Mouse (Mus musculus) cerebellum, adult 11-12 months (tissue): ENCODE results near the gene Gm12216.
A peak's percentile ranks its signal among the peaks of the same experiment; 100 is the strongest.
"Not testable (repeated sequence)": the region's sequence is repeated elsewhere in the genome, so short reads cannot be mapped to it uniquely, and the experiment has no call there.

Source experiments
- DNase-seq: peaks from one replicate; pipeline ENCODE4 v3.0.0; 2022

Gm12216 gene

DNA sequence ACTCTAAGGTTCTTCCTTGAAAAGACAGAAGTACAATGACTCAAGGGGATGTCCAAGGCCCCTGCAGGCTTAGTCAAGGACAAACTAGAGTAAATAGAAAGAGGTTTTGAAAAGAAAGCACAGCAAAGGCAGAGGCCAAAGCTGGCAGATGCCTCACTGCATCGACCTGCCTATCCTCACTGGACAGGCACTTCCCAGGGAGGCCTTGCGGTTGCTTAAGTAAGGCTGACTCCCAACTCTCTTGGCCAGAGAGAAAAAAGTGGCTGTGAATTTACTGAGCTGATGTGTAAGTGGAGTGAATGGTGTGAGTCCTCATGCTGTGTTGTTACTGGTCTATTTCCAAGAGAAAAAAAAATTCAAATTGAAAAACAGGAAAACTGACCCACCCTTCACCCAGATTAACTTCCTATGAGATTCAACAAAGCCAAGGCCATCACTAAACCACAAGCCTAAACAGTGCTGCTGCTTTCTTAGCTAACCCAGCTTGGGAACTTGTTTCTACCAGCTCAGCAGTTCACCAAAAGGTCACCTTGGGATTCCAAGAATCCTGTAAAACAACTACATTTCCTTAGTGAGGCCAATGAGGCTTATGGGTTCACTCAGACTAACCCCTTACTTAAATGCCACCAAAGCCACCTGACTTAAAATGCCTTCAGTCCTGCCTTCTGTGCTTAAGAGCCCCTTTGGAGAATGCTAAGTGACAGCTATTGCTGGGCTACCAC is 12.9 kb upstream of the Gm12216 start:
- no peak for DNase-seq

DNA sequence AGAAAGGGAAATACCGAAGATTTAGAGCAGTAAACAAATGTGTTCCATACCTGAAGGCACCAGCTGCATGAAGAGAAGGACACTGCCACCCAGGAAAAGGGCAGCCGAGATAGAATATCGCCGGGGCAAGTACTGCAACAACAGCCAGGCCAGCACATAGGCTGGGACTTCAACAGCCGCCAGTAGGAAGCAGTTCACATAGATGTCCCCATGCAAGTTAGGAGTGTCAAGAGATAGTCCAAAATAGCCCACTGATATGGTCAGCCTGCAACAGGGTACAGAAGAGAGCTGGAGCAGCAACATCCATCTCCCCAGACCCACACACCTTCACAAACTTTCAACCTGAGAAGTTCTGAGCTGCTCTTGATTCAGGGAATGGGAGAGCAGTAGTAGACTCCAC is 10.1 kb upstream of the Gm12216 start:
- no peak for DNase-seq

DNA sequence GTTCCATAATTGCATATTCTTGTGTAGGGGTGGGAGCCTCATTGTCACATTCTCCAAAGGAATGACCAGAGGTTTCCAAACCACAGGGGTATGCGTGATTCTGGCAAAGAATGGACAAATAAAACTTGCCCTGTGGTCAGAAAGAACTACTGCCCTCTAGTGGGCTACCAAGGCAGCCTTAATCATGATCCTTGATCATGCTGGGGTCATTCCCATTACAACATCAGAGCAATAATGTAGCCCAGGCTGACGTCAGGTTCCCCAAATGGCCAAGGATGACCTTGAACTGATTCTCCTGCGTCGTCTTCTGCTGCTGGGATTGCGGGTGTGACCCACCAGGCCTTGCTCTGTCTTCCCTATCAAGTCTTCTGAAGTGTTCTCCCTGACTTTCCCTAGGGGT is 9.3 kb upstream of the Gm12216 start:
- DNase-seq = not testable (repeated sequence)

DNA sequence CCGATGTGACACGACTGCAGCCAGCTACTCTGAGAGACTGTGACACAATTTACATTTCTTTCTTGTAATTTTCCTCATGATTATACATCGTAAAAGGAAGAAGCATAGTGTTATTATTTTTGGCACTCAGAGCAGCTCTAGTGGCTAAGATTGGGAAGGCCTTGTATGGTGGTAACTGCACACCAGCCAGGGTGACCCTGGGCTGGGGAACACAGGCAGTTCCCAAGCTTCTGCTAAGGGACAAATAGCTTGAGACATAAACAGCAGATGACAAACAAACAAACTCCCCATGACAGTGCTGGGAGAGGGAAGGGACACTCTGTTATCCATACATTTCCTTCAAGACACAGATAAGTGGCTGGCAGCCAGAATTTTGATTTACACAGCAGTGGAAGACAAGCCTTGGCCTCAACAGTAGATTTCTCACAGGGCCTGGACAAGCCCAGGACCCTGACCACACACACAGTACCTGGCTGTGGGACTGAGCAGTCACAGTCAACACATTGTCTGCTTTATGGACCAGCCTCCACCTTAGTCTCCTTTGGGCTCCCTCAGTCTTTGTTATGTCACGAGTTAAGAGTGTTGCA is 5.8 kb upstream of the Gm12216 start:
- DNase-seq = not testable (repeated sequence)

DNA sequence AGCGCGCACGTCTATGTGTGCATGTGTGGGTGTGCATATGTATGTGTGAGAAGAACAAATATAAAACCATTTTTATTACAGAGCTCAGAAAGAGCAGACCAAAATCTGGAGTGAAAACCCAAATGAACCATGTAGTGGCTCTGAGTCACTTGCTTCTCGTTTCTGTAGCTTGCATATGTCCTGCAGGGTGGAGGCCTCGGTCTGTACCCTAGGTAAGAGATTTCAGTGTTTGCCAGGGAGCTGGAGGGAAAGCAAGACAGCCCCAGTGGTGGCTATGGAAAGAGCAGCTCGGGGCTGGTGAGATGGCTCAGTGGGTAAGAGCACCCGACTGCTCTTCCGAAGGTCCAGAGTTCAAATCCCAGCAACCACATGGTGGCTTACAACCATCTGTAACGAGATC is 1.9 kb upstream of the Gm12216 start:
- not testable (repeated sequence) for DNase-seq

DNA sequence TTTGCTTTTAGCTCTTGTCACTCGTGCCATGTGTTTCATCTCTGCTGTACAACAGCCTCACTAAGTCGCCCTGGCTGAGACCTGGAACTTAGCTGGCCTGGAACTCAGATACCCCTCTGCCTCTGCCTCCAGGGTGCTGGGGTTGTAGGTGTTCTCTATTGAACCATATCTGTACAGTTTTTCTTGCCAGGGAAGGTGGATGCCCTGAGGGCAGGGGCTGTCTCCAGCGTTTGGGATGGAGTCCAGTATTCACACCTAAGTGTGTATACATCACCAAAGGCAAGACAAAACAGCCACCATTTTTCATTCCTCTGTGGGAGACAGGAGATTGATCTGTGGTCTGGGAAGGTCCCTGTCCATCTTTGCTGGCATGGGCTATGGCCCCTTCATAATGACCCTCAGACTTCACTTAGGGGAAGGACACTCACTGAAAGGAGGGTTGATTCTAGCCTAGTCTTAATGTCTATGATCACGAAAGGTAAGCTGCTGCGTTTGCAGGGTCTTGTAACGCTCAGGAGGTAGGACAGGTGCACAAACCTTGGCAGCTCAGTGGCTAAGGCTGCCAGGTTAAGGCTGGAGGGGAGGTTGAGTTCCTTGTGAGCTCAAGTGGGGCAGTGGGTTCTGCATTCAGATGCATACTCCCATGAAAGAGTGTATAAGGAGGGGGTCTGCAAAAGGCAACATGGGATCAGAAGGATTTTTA is 847 bp downstream of the Gm12216 start:
- DNase-seq = no peak

DNA sequence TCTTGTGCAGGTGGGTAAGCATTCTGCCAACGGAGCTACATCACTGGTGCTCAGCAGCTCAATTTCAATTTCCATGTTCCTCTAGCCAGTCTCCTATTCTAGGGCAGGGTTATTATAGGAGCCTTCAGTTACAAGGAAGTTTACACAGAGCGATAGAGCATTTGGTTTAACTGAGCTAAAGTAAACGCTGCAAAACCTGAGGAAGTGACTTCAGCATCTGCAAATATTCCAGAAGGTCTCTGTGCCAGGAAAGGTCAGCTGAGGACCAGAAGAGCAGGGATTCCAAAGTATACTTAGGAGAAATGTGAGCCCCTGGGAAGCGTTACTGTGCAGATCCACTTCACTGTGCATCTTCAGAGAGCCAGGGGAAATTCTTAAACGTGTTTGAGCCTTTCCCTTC is 5.4 kb downstream of the Gm12216 start:
- no peak for DNase-seq

DNA sequence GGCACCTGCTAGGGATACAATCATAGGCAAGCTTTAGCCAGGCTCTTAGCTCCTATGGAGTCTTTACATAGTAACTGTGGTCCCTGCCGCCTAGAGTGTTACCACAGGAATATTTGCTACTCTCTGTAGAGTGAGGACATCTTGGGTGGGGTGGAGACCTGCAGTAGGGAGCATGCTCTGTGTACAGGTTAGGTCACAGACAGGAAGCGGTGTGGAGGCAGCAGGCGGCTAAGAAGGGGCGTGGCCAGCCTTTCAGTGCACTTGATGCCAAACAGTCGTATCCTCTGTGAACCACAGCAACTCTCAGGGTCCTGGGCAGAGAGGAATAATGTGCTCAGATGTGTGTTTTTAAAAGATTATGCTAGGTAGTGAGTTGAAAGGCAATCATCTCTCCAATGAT is 7.3 kb downstream of the Gm12216 start:
- no peak for DNase-seq

DNA sequence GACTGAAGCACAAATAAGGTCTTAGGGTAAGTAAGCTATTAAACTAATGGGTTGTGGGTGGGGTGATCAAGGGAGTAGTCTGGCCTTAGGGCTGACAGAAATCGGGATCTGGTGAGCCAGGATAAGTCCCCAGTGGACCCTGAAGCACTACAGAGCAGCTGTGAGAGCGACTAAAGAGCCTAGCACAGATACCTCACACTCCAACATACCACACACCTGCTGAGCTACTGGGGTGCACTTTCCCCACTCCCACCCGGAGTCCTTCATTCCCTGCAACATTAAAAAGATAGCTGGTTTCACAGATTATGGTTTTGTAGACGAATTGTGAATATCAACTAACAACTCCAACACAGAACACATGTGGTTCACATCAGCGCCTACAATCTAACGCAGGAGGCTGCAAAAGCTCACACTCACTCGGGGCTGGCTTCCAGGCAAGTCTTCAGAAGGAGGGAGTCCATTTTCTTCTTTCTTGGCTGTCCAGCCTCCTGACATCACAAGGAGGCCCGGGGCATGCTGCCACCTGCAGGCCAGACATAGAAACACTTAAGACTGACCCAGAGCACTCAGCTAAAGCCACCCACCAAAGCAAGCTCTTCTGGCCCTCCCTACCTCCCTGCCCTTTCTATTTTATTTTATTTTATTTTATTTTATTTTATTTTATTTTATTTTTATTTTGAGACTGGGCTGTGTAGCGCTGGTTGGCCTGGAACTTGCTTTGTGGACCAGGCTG is 9.3 kb downstream of the Gm12216 start:
- DNase-seq = peak; percentile 72

DNA sequence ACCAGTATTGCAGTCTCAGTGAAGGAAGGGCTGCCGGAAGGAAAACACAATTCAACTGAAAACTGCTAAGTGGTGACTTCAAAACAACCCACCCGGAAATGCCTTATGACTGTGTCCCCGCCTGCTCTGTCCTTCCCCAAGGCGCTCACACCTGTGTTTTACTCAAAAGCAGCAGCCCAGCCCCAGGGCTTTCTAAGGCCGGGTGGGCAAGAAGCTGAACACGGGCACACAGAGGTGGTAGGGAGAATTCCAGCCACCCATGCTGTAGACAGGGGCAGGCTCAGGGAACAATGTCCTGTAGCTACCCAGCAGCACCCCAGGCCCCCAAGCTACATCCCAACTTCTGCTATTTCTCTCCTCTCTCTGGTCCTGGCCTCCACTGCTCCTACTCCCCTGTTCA is 13.4 kb downstream of the Gm12216 start:
- DNase-seq = no peak

DNA sequence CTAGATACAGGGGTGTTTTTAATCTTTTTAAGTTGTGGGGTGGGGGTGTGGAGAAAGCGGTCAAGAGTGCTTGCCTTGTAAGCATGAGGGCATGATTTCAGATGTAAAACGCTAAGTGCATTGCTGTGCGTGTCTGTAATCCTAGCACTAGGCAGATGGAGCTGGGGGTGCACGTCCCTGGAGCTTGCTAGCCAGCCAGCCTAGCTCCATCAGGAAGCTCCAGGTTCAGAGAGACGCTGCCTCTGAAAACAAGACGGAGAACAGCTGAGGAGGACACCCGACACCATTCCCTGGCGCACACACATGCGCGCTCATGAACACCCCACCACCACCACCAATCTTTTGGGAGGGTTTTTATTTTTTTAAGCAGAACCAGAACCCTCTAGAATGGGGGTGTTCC is 15.9 kb downstream of the Gm12216 start:
- DNase-seq = no peak

DNA sequence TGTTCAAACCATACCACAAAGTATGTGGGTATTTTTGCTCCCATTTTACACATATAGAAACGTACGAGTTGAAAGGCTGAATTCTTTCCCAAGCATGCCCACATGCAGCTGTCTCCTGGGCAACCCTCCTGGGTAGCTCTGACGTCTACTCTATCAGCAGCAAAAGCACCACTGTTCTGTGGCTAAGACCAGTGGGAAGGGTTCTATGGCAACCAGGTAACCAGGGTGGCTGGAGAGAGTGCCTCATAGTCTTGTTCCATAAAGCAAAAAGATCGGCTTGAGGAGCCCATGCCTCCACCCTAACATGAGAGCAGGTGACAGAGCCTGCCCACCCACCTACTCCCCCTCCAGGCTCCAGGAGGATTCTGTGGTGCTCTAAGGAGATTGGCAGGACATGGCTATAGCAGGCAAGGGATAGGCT is 16.9 kb downstream of the Gm12216 start:
- no peak for DNase-seq

DNA sequence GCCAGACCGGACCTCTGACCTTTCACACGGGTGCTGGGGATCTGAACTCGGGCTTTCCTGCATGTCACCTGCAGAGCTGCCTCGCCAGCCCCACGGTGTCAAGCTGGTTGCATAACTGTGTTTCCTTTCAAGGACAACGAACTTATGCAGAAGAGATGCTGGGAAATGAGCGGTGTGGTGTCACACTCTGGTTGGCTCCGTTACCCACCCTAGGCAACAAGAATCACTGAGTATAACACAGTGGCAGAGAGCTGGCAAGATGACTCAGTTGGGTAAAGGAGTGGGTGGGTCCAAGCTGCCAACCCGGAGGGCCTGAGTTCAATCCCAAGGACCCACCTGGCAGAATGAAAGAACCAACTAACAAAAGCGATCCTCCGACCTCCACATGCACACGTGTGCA is 17.5 kb downstream of the Gm12216 start:
- DNase-seq = no peak

DNA sequence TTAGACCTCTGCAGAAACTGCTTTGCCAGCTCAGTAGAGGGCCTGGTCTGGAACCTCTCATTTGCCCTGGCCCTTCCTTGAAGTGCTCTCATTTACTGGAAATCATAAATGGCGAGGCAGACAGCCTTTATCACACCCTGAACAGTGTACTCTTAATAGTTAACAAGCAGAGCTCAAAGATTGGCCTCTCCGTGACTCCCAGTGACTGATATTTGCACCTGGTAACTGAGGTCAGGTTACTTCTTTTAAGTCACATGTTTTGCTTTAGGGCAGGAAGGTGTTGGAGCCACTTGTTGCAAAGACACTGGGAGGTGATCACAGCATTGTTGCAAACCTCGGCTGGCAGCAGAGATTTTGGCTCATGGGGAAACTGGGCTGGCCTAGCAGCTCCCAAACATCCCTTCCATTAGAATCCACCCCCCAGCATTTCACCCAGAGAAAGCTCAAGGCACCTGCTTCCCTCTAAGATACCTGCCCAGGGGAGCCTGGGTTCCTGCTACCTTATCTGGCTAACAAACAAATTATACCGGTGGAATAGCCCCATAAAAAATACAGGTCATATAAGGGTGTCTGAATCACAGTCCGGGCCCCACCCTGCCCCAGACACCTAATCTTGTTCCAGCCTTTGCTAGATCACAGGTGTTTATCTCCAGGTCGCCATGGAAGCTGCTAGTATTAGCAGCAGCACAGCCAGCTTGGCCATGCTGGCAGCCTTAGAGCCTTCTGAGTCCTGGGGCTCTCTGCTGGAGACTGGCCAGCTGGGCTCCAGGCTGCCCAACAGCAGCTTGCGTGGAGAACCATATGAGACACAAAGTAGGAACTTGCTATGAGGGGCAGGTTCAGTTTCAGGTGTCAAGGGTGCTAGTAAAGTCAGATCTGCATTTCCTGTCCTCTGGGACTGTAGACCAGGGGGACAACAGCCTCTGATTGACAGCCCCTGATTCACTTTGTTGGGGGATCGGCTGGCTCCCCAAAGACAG is 19.1 kb downstream of the Gm12216 start:
- DNase-seq = no peak

DNA sequence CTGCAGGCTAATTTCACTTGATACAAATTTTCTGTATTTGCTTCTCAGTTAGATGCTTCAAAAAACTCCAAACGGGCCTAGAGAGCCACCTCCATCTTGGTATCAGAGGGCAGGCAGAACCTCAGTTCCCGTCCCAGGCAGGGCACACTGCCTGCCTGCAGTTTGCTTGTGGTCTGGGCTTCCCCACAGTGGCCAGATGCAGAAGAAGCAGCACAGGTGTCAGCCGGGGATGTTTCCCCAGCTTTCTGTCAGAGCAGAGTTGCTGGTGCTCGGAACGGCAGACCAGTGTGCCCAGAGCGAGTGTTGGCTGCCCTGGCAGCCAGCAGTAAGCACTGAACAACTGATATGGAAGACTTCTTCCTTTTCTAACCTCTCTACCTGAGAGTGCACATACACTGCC is 19.9 kb downstream of the Gm12216 start:
- DNase-seq = no peak

DNA sequence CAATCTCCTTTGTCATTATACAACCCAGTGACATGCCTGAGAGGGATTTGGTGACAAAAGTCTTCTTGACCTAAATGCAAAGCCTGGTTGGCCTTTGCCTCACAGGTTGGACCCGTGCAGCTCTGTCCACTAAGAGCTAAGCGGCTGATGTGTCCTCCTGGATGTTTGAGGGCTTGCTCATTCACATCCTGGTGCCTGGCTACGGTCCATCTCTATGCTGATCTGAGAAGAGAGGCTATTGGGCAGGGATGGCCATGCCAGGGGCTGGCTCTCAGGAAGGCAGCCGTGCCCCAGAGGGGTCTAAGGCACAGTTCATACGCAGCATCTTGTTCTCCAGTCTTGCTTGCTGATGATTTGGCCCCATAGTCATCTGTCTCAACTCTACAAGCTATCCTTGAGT is 21.3 kb downstream of the Gm12216 start:
- no peak for DNase-seq

DNA sequence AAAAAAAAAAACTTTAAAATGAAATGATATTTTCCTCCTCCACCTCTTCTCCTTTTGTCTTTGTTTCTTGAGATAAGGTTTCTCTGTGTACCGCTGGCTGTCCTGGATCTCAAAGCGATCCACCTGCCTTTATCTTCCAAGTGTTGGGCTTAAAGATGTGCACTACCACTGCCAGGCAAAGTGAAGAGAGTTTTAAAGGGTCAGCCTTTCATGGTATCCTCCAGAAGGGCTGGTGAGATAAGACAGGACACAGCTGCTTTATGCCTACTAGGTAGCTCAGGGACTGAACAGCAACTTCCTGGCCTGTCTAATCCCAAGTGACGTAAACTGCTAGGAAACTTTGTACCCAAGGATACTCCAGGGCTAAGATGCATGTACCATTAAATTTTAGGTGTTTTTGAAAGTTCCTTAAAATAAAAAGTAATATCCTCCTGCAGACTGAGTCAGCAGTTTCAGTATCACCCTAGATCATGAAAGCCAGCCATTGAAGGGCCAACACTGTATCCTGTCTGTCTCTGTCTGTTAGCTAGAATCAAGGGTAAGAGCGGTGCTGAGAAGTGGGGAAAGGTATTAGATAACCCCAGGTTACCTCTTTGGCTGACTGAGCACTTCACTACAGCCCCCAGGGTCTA is 23.6 kb downstream of the Gm12216 start:
- DNase-seq = no peak

DNA sequence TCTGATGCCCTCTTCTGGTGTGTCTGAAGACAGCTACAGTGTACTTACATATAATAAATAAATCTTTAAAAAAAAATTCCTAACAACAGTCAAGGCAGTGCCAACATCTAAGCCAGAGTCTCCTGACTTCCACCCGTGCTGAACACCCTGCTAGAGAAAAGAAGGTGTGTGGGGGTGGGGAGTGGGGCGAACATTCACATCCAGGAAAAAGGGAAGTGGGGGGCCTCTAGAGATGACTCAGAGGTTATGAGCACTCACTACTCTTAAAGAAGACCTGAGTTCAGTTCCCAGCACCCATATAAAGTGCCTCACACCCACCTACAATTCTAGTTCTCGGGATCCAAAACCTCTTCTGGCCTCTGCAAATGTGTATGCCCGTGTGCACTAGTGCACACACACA is 33.6 kb downstream of the Gm12216 start:
- no peak for DNase-seq

DNA sequence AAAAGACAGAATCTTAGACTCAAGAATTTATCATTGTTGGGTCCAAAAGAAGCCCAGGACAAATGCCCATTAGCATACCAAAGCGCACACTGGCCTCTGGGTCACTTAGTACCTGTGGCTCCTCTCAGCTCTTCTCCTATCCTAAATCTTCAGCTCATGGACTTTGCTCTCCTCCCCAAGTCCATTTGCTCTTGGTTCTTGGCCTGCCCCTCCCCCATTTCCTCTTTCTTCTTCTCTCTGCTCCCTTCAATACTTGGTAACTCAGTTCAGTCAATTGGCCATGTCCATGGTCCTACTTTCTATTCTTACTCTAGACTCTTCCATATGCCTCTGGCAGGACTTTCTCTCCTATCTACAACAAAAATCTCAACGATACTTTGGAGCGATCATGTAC is 37.1 kb downstream of the Gm12216 start:
- no peak for DNase-seq

DNA sequence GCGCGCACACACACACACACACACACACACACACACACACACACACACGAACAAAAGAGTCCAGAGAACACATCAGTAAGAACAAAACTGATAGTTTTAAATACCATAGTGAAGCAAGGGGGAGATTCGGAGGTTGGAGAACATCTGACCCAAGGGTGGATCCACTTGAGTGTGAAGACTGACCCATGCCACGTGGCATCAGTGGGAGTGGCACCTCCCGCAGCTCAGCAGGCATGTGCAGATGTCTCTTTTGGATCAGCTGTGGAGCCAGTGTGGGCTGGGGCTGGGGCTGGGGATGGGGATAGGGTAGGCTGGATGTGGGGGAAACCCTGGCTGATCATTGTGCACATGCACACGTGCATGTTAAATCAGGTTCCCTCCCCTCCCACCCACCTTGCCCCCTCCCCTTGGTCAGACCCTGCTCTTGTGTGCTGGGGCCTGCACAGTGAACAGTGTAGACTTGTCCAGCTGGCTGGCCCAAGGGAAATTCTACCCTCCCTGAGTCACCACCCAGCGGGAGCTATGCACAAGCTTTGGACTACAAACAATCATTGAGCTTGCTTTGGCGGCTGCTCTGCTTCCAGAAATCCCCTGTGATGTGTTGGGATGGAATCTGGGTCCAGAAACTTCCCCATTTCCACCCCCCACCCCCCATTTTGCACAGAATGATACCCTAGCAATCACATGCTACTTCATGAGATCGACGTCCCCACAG is 37.7 kb downstream of the Gm12216 start:
- no peak for DNase-seq

DNA sequence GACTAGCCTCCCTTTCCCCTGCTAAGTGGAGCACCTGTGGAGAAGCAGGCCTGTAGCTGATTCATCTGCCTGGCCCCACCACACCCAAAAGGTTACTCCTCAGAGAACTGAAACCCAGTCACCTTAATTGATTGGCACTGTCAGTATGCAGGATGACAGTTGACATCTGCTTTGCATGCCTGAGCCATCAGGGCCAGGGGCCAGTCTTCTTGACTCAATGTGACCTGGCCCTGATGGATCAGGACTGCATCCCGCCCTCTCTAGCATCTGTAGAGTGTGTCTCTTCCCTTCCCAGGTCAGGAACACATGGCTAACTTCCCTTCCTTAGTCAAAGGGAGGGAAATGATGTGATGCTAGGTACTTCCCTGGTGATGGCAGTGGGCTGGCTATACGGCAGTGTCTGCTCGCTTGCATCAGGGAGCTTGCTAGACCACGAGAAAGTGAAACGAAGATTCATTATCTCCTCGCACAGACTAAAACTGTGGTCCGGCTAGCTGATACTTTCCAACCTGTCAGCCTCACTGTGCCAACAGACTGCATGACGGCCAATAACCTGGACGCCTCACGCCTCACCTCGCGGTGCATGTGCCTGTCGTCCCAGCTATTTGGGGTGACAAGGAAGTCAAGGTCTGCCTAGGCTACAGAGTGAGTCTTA is 38.4 kb downstream of the Gm12216 start:
- no peak for DNase-seq
